Mouse (Mus musculus) urinary bladder, postnatal 36 days (tissue): ENCODE results near the gene Bbs4.
"Not testable (repeated sequence)": the region's sequence is repeated elsewhere in the genome, so short reads cannot be mapped to it uniquely, and the experiment has no call there.

Experiments used
- DNase-seq, 2 experiments: peaks; one replicate each; pipeline ENCODE4 v3.0.0; 2022; ENCODE audit warnings: low spot score in 2 of 2, mixed read lengths in 1 of 2

Bbs4 gene

GRCm38 (mm10) chr9:59353253-59353639, at the start of gene Bbs4:
Gene Bbs4 (minus strand): TSS chr9:59353508.
- DNase-seq: peak; percentile 87 to 94

DNA sequence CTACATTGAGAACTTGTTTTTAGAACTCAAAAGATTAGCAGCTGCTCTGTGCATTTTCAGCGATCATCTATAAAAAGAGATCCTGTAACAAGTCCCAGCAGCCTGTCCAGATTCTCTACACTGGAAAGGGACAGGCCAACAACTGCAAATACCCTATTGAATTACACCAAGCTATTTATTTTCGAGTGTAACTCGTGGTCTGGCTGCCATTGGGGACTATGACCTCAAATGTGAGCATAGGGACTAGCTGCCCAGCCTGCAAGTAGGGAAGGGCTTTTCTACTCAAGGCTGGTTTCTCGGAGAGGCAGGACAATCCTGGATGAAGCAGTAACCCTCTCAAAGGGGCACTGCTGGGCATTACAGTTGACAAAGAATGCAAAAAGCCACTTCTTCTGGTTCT, 35.8 kb upstream of the Bbs4 start:
- no peak for DNase-seq

GRCm38 (mm10) chr9:59388311-59388710, 35.0 kb upstream of the Bbs4 start:
- DNase-seq: no peak

DNA sequence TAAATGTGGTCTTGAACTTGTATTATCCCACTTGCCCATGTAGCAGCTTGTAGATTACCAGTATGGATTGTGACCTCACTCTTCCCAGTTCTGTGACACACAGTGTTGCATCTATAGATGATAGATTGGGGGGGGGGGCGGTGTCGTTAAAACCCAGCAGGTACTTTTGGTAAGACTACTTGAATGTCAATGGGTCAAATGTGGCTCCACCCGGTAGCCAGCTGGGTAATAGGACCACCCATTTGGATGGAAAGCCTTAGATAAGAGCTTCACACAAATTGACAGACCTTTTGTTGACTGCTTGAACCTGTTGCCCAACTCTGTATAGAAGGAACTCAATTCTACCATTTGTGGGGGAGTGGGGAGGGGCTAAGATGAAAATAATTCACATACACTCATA, 34.2 kb upstream of the Bbs4 start:
- DNase-seq: no peak

DNA sequence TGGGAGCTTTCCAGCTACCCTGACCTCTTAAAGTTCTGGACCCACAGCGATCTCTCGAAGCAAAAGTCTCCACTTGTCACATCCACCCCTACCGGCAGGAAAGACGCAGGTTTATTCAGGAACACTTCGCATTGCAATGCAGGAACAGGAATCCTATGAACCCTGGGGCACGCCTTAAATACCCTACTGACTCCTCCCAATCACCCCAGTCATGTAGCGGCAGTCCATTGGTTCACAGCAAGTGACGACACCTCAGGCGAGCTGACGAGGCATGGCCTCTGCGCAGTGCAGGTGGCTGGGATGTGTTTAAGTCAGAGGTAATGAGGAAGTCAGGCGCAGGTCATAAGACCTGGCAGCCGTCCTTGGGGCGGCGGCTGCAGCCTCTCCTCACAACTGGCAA, 22.3 kb upstream of the Bbs4 start:
- no peak for DNase-seq

GRCm38 (mm10) chr9:59369646-59370045, 16.3 kb upstream of the Bbs4 start:
- no peak for DNase-seq

DNA sequence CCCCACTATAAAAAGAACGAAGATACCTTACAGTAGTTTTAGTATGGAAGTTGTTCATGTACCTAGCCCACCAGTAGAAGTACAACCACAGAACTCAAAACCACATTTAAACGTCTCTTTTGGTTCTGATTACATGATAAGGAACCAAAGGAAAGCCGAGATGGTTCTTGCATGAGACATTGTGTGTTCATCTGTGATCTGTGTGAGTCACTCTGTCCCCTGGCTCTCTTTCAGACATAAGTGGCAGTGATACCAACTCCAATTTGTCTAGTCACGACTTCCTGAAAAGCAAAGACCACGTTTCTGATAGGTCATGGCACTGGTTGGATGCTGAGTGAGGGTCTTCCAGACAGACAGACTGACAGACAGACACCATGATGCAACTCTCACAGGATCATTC, 15.9 kb upstream of the Bbs4 start:
- no peak for DNase-seq

DNA sequence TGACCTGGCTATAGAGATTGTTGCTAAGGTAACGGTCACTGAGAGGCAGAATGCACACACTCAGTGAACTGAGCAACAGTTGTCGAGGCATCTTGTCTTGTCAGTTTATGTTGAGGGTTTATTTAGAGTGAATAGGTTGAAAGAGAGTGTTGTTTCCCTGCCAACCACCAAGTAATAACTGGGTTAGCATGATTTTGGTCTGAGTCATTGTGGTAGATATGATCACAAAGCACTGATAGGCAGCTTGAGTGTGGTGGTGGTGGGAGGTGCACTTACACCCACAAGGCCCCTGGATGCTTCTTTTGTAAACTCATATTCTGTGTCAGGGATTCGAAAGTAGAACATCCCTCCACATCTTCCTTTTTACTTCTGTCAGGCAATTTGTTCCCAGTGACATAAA, 7.2 kb upstream of the Bbs4 start:
- not testable (repeated sequence) for DNase-seq

GRCm38 (mm10) chr9:59358041-59358440, 4.7 kb upstream of the Bbs4 start:
- not testable (repeated sequence) for DNase-seq

GRCm38 (mm10) chr9:59352586-59353252, 589 bp downstream of the Bbs4 start:
- no peak for DNase-seq

DNA sequence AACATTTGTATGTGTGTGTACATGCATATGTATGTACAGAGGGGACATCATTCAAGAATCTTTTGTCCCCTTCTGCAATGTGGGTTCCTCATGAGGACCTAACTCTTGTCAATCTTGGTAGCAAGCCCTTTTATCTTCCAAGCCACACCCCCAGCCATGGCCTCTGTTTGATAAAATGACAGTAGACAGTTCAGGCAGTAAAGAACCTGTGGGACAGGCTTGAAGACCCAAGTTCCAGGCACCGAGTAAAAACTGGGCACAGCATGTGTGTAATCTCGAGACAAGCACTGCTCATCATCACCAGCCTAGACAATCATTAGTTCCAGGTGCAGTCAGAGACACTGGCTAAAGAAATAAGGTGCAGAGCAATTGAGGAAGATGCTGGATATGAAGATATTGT, 7.1 kb downstream of the Bbs4 start:
- no peak for DNase-seq

GRCm38 (mm10) chr9:59340002-59340401, 13.3 kb downstream of the Bbs4 start:
- no peak for DNase-seq

DNA sequence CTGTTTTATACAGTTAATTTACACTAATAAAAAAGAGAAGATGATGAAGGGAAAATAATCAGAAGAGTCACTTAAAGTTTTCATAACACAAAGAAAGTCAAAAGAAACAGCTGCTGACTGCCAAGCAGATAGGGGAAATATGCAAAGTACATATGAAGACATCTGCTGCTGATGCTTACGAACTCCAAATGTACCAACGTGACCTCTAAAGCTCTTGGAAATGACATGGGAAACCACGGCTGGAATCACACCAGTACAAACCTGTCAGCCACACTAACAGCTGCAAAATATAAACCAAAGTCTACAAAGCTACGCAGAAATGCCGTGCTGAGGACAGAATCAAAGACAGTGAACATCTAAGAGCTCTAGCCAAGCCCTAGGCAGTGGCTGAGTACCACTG, 14.2 kb downstream of the Bbs4 start:
- no peak for DNase-seq

DNA sequence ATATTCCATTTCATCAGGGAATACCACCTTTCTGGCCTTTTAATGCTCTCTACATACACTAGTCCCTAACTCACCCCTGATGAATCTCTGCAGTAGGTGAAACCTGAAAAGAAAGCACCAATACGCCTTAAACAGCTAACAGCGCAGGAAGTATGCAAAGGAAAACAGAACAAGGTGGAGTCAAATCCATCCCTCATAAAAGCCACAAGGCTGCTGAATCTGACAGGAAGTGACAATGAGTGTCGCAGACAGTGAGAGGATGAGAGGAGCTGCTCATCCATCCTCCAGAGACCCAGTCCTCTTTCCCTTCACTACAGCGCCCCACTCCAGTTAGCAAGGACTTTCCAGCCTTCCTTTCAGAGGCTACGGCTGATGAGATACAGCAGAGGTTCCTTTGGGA, 14.9 kb downstream of the Bbs4 start:
- DNase-seq: no peak

DNA sequence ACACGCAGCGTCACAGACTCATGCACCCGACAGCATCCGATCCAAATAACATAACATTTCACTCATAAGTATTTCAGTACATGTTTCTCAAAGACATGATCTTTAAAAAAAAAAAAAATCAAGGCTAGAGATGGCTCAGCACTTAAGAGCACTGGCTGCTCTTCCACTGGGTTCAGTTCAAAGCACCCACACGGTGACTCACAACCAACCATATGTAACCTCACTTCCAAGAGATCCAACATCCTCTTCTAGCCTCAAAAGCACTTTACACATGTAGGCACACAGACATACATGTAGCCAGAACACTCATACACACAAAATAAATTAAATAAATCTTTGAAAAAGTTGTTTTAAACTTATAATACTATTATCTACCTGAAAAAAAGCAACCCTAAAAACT, 15.4 kb downstream of the Bbs4 start:
- DNase-seq: no peak

GRCm38 (mm10) chr9:59336539-59336938, 16.8 kb downstream of the Bbs4 start:
- DNase-seq: no peak

GRCm38 (mm10) chr9:59330055-59330454, 23.3 kb downstream of the Bbs4 start:
- no peak for DNase-seq

- DNase-seq: no peak
Measured at GRCm38 (mm10) chr9:59324351-59324750, 29.0 kb downstream of the Bbs4 start.

DNA sequence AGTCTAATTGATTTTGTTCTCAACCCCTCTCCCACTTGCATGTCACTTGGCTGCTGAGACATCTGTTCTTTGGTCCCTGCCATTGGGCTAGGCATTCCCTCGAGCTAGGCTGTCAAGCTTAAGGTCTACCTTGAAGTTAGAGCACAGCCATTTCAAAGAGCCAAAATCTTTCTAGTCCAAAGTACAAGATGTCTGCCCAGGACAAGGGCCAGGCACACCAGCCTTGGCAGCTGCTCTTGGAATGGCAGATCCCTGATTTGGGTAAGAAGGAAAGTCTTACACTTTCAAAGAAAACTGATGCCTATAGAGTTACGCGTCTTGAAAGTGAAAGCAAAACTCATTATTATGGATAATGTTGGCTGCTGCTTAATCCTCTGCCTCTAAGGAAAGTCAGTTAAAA, 37.1 kb downstream of the Bbs4 start:
- no peak for DNase-seq

- DNase-seq: no peak
Measured at GRCm38 (mm10) chr9:59311284-59311670, 42.0 kb downstream of the Bbs4 start.

GRCm38 (mm10) chr9:59310582-59311283, 42.6 kb downstream of the Bbs4 start:
- DNase-seq: no peak

- DNase-seq: no peak
Measured at GRCm38 (mm10) chr9:59307890-59308289, 45.4 kb downstream of the Bbs4 start.

- DNase-seq: no peak
Measured at GRCm38 (mm10) chr9:59296419-59296818, 56.9 kb downstream of the Bbs4 start.

DNA sequence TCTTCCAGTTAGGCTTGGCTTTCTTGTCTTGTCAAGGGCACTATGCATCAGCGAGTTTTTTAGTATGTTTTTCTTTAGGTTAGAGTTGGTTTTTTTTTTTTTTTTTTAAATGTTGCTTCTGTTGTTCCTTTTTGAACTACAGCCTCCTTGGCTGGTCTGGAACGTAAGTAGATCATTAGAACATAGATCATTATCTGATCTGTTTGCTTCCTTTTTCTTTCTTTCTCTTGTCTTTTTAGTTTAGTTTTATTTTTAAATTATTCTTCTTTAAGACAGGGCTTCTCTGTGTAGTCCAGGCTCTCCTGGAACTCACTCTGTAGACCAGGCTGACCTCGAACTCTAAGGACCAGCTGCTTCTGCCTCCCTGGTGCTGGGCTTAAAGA, 60.8 kb downstream of the Bbs4 start:
- no peak for DNase-seq
